Mouse (Mus musculus) erythroblast, embryonic 14.5 days (primary cell): ENCODE measurements around the gene Slc5a1.

Source experiments
- GATA1 ChIP-seq: IDR thresholded peaks from 2 replicates; pipeline ENCODE4 v1.6.1; 2012; ENCODE audit warnings: low read length, inconsistent platforms, mixed read lengths
- TAL1 ChIP-seq: IDR thresholded peaks from 3 replicates; pipeline ENCODE4 v1.6.1; 2012; ENCODE audit warnings: low read length, inconsistent platforms, mixed read lengths

- TF ChIP-seq GATA1 (no peak), TAL1 (no peak)
These were observed 42.8 kb downstream of the Slc5a1 start for GRCm38 (mm10) chr5:33146837-33147236.
